Mouse (Mus musculus): ENCODE results near the gene Gm10197.

- TF ChIP-seq CTCF (IDR thresholded peaks at IDR 0.05; ENCODE audit: borderline replicate concordance, extremely low read depth, insufficient read depth, insufficient read length) (no peak), POLR2A (IDR thresholded peaks at IDR 0.05; ENCODE audit: borderline replicate concordance, extremely low read depth, insufficient read depth, insufficient read length, poor library complexity, severe bottlenecking) (no peak)
Measured at GRCm38 (mm10) chr19:53404219-53404836, 32.8 kb upstream of the Gm10197 start.

Measured in brain, embryonic 14.5 days (tissue).